Mouse (Mus musculus) CH12.LX (cell line): ENCODE measurements around the gene Trip4.

Experiments used
- USF1 ChIP-seq: IDR thresholded peaks from 2 replicates; pipeline ENCODE4 v1.6.1; 2014; ENCODE audit warnings: low read depth, mild to moderate bottlenecking, inconsistent platforms, low read length, improper control_type of control experiment
- ZNF384 ChIP-seq: IDR thresholded peaks from 2 replicates; pipeline ENCODE4 v1.6.1; 2012; ENCODE audit warnings: low read depth, low read length, improper control_type of control experiment, inconsistent platforms

DNA sequence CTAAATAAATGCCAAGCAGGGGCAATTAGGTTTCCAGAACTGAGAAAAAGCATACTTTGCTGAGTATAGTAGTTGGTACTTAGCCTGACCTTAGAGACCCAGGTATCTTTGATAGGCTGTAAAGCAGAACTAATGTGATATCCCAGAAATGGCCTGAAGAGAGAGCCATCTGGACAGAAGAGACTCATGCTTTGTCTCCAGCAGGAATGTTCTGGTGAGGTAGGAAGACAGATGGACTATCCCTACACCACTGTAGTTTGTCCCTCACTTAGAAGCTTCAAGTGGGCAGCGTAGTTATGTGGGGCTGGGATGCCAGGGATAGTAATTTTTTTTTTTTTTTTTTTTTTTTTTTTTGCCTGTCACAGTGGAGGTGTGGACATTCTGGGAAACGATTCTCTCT is 5.4 kb upstream of the Trip4 start:
- no peak for TF ChIP-seq ZNF384
- TF ChIP-seq USF1 = no peak
